Mouse (Mus musculus) embryonic facial prominence, embryonic 11.5 days (tissue): Measurements from ENCODE around the gene Sec24a. TPM values are rescaled to one million over a fixed set of nuclear protein-coding genes. Genes with fewer than 3 reads are reported as not detected.
"Not testable (repeated sequence)": the region's sequence is repeated elsewhere in the genome, so short reads cannot be mapped to it uniquely, and the experiment has no call there.

Source experiments
- ATAC-seq: fragments of 200-750 bp; cut with Nextera tagmentation; replicated peaks from 2 replicates; pipeline ENCODE4 v1.8.0; 2017; ENCODE audit warnings: low read depth; ENCODE audit not compliant: insufficient number of reproducible peaks, low FRiP score, low TSS enrichment
- DNase-seq: peaks from one replicate; pipeline ENCODE4 v3.0.0-alpha.2; 2015; ENCODE audit warnings: low spot score
- H3K27ac ChIP-seq: fragments of 300-500 bp; sonication (generic); replicated peaks from 2 replicates; pipeline ENCODE4 v1.5.1; 2014; ENCODE audit warnings: mild to moderate bottlenecking, low read depth, low read length, control low read depth
- H3K27me3 ChIP-seq: fragments of 300-500 bp; sonication (generic); 2 replicates; pipeline ENCODE4 v1.6.1; 2014; ENCODE audit warnings: mild to moderate bottlenecking, low read length, moderate library complexity, mixed read lengths; ENCODE audit not compliant: control insufficient read depth, insufficient read depth
- H3K36me3 ChIP-seq: fragments of 300-500 bp; sonication (generic); replicated peaks from 2 replicates; pipeline ENCODE4 v1.6.1; 2014; ENCODE audit warnings: low read depth, mild to moderate bottlenecking, low read length, moderate library complexity, mixed read lengths; ENCODE audit not compliant: control insufficient read depth, insufficient read depth
- H3K4me1 ChIP-seq: fragments of 300-500 bp; sonication (generic); 2 replicates; pipeline ENCODE4 v1.6.1; 2014; ENCODE audit warnings: low read length, mixed read lengths; ENCODE audit not compliant: control insufficient read depth, insufficient read depth
- H3K4me2 ChIP-seq: fragments of 300-500 bp; sonication (generic); 2 replicates; pipeline ENCODE4 v1.6.1; 2014; ENCODE audit warnings: low read depth, mild to moderate bottlenecking, control low read depth, low read length, moderate library complexity
- H3K4me3 ChIP-seq: fragments of 300-500 bp; sonication (generic); 2 replicates; pipeline ENCODE4 v1.5.1; 2014; ENCODE audit warnings: low read depth, low read length, control low read depth
- H3K9ac ChIP-seq: fragments of 300-500 bp; sonication (generic); replicated peaks from 2 replicates; pipeline ENCODE4 v1.6.1; 2014; ENCODE audit warnings: mild to moderate bottlenecking, control low read depth, low read length
- H3K9me3 ChIP-seq: fragments of 300-500 bp; sonication (generic); replicated peaks from 2 replicates; pipeline ENCODE4 v1.6.1; 2016; ENCODE audit warnings: mild to moderate bottlenecking, low read length, inconsistent platforms, mixed read lengths; ENCODE audit not compliant: control insufficient read depth
- whole genome bisulfite sequencing: fragments of 180-500 bp; shearing (Covaris S2); extraction: QIAGEN DNeasy Blood & Tissue Kit; methylation state at CpG from one replicate; pipeline ENCODE4 v1.1.7; 2014; 5-methylcytosine and 5-hydroxymethylcytosine counted together
- polyA plus RNA-seq: library from polyadenylated mRNA; unstranded; fragments of >200 nt; fragmentation: Nextera tagmentation; extraction: Ambion mirVana; gene quantifications from 2 replicates; pipeline ENCODE4 v1.2.1, GENCODE M21; 2014

Gene Sec24a
- polyA plus RNA-seq, 1 experiment from 2014 or later, result 10.5 TPM

GRCm38 (mm10) chr11:51675386-51675785, 88.0 kb downstream of the Sec24a start:
- no peak overlapping the region for H3K27ac ChIP-seq
- ATAC-seq, result no peak
- H3K4me2 ChIP-seq, result no peak overlapping the region
- DNase-seq, result no peak
- H3K36me3 ChIP-seq, result no peaks in the 10 kb centered on the region
- no peak overlapping the region for H3K9ac ChIP-seq
- no peak overlapping the region for H3K4me3 ChIP-seq
- no peaks in the 10 kb centered on the region for H3K9me3 ChIP-seq
- WGBS, result 72% methylated on average over 5 of the region's 5 CpGs
- H3K27me3 ChIP-seq, result no peaks in the 10 kb centered on the region
- no peaks in the 10 kb centered on the region for H3K4me1 ChIP-seq

GRCm38 (mm10) chr11:51673291-51673690, 90.1 kb downstream of the Sec24a start:
- H3K27me3 ChIP-seq, result no peaks in the 10 kb centered on the region
- ATAC-seq (no peak), DNase-seq (no peak)
- no peak overlapping the region for H3K4me2 ChIP-seq
- H3K36me3 ChIP-seq, result no peaks in the 10 kb centered on the region
- H3K4me3 ChIP-seq, result no peak overlapping the region
- H3K9me3 ChIP-seq, result no peaks in the 10 kb centered on the region
- no peak overlapping the region for H3K9ac ChIP-seq
- 83% methylated on average over 9 of the region's 9 CpGs for WGBS
- H3K4me1 ChIP-seq, result no peaks in the 10 kb centered on the region
- no peak overlapping the region for H3K27ac ChIP-seq

GRCm38 (mm10) chr11:51671376-51671775, 92.1 kb downstream of the Sec24a start:
- Histone ChIP-seq H3K9me3 (no peaks in the 10 kb centered on the region), H3K4me1 (no peaks in the 10 kb centered on the region), H3K27ac (no peak overlapping the region), H3K4me3 (no peak overlapping the region), H3K4me2 (no peak overlapping the region), H3K9ac (no peak overlapping the region), H3K27me3 (no peaks in the 10 kb centered on the region), H3K36me3 (no peaks in the 10 kb centered on the region)
- 87% methylated on average over 2 of the region's 2 CpGs for WGBS
- no peak for ATAC-seq
- no peak for DNase-seq

GRCm38 (mm10) chr11:51670846-51671245, 92.6 kb downstream of the Sec24a start:
- Histone ChIP-seq H3K9me3 (no peaks in the 10 kb centered on the region), H3K4me1 (no peaks in the 10 kb centered on the region), H3K27ac (no peak overlapping the region), H3K9ac (no peak overlapping the region), H3K36me3 (no peaks in the 10 kb centered on the region), H3K27me3 (no peaks in the 10 kb centered on the region), H3K4me3 (no peak overlapping the region), H3K4me2 (no peak overlapping the region)
- WGBS, result 92% methylated on average over 7 of the region's 7 CpGs
- DNase-seq (no peak), ATAC-seq (no peak)

GRCm38 (mm10) chr11:51664747-51665146, 98.7 kb downstream of the Sec24a start:
- ATAC-seq, H3K4me2 ChIP-seq, H3K4me1 ChIP-seq, DNase-seq, H3K27me3 ChIP-seq, H3K9me3 ChIP-seq, H3K9ac ChIP-seq, H3K36me3 ChIP-seq, H3K4me3 ChIP-seq, H3K27ac ChIP-seq: not testable (repeated sequence)
- WGBS, result 94% methylated on average over 7 of the region's 7 CpGs

- Histone ChIP-seq H3K36me3 (no peaks in the 10 kb centered on the region), H3K27ac (no peak overlapping the region), H3K27me3 (no peaks in the 10 kb centered on the region), H3K4me1 (no peaks in the 10 kb centered on the region), H3K9me3 (no peaks in the 10 kb centered on the region), H3K9ac (no peak overlapping the region), H3K4me3 (no peak overlapping the region), H3K4me2 (no peak overlapping the region)
- no peak for DNase-seq
- no peak for ATAC-seq
- 78% methylated on average over 7 of the region's 7 CpGs for WGBS
Measured at GRCm38 (mm10) chr11:51662632-51663031, 100.8 kb downstream of the Sec24a start.

GRCm38 (mm10) chr11:51661867-51662365, 101.5 kb downstream of the Sec24a start:
- ATAC-seq (no peak), DNase-seq (no peak)
- H3K27me3 ChIP-seq, result no peaks in the 10 kb centered on the region
- 82% methylated on average over 16 of the region's 16 CpGs for WGBS
- H3K9me3 ChIP-seq, result no peaks in the 10 kb centered on the region
- H3K4me3 ChIP-seq, result no peak overlapping the region
- no peaks in the 10 kb centered on the region for H3K4me1 ChIP-seq
- no peaks in the 10 kb centered on the region for H3K36me3 ChIP-seq
- no peak overlapping the region for H3K9ac ChIP-seq
- H3K27ac ChIP-seq, result no peak overlapping the region
- H3K4me2 ChIP-seq, result no peak overlapping the region

- Histone ChIP-seq H3K9me3 (no peaks in the 10 kb centered on the region), H3K27ac (no peak overlapping the region), H3K27me3 (no peaks in the 10 kb centered on the region), H3K4me3 (no peak overlapping the region), H3K4me1 (no peaks in the 10 kb centered on the region), H3K4me2 (no peak overlapping the region), H3K36me3 (no peaks in the 10 kb centered on the region), H3K9ac (no peak overlapping the region)
- WGBS, result 63% methylated on average over 6 of the region's 6 CpGs
- DNase-seq (no peak), ATAC-seq (no peak)
Measured at GRCm38 (mm10) chr11:51658705-51659104, 104.7 kb downstream of the Sec24a start.
